Mouse (Mus musculus) brain, embryonic 14.5 days (tissue): ENCODE data around the gene Tinf2.

Experiments
- CTCF ChIP-seq: fragments of 200-500 bp; IDR thresholded peaks from 2 replicates; pipeline ENCODE4 v1.5.1; 2012; ENCODE audit warnings: inconsistent platforms, mild to moderate bottlenecking, moderate library complexity, borderline replicate concordance; ENCODE audit not compliant: insufficient read depth, insufficient read length; ENCODE audit errors: extremely low read depth
- POLR2A ChIP-seq: fragments of 200-500 bp; IDR thresholded peaks from 2 replicates; pipeline ENCODE4 v1.6.1; 2012; ENCODE audit warnings: mild to moderate bottlenecking, inconsistent platforms, borderline replicate concordance; ENCODE audit not compliant: poor library complexity, insufficient read depth, insufficient read length, severe bottlenecking; ENCODE audit errors: extremely low read depth

- no peak for TF ChIP-seq POLR2A
- no peak for TF ChIP-seq CTCF
Measured at GRCm38 (mm10) chr14:55677615-55678014, 4.0 kb downstream of the Tinf2 start.
